Mouse (Mus musculus): ENCODE measurements around the gene Kif28. TPM values are rescaled to one million over a fixed set of nuclear protein-coding genes. Genes with fewer than 3 reads are reported as not detected.
"Not testable (repeated sequence)": the region's sequence is repeated elsewhere in the genome, so short reads cannot be mapped to it uniquely, and the experiment has no call there.

Kif28 gene
- polyA plus RNA-seq, 2 experiments from 2014 or later: not detected

DNA sequence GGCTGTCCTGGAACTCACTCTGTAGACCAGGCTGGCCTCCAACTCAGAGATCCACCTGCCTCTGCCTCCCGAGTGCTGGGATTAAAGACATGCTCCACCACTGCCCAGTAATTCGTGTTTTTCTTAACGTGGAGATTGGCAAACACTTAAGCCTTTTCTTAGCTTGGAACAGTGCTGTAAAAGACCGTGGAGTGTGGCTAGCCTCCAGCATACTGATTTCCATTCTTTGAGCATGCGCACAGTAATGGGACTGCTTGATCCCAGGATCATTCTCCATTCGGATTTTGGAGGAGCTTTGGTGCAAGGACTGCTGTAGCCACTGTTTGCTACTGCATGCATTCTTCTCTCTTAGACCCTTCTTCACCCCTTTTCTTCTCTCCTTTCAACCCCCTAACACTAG is 55.6 kb downstream of the Kif28 start:
- ATAC-seq: no peak

- no peak for ATAC-seq
Observed at GRCm38 (mm10) chr1:179688914-179689313, 56.2 kb downstream of the Kif28 start.

DNA sequence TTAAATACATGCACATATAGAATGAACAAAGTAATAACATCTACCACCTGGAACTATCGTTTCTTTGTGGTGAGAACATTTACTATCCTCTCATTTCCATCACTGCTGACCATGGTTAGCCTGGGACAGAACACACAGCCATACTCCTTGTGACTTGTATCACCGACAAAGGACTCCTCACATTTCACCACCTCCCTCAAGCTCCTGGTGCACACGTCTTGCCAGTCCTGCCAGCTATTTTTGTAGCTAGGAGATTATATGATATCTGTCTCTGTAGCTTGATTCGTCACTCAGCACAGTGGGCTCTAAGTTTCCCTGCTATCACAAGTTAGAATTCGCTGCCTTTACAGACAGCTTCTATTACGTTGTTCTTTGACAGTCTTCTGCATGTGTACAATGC is 56.7 kb downstream of the Kif28 start:
- ATAC-seq: no peak

- no peak for ATAC-seq
Observed at GRCm38 (mm10) chr1:179687966-179688365, 57.1 kb downstream of the Kif28 start.

GRCm38 (mm10) chr1:179687305-179687704 is 57.8 kb downstream of the Kif28 start:
- no peak for ATAC-seq

GRCm38 (mm10) chr1:179686781-179687180 is 58.3 kb downstream of the Kif28 start:
- no peak for ATAC-seq

GRCm38 (mm10) chr1:179686348-179686747 is 58.7 kb downstream of the Kif28 start:
- no peak for ATAC-seq

DNA sequence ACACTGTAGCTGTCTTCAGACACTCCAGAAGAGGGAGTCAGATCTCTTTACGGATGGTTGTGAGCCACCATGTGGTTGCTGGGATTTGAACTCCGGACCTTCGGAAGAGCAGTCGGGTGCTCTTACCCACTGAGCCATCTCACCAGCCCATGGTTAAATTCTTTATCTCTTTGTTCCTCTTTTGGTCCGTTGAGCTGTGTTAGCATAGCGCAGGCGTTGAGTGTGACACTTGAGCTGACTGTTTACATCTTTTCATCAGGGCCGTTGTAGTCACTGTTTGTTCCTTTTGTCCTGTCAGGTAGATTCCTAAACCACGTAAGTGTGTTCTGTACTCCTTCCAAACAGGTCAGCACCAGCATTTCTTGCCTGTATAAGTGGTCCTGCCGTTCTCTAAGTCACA is 62.3 kb downstream of the Kif28 start:
- not testable (repeated sequence) for ATAC-seq

- no peak for ATAC-seq
Observed at GRCm38 (mm10) chr1:179679326-179679725, 65.7 kb downstream of the Kif28 start.

- ATAC-seq: no peak
Observed at GRCm38 (mm10) chr1:179677031-179677430, 68.0 kb downstream of the Kif28 start.

- ATAC-seq: no peak
Observed at GRCm38 (mm10) chr1:179674355-179674754, 70.7 kb downstream of the Kif28 start.

GRCm38 (mm10) chr1:179668836-179669537 is 76.1 kb downstream of the Kif28 start:
- no peak for ATAC-seq

DNA sequence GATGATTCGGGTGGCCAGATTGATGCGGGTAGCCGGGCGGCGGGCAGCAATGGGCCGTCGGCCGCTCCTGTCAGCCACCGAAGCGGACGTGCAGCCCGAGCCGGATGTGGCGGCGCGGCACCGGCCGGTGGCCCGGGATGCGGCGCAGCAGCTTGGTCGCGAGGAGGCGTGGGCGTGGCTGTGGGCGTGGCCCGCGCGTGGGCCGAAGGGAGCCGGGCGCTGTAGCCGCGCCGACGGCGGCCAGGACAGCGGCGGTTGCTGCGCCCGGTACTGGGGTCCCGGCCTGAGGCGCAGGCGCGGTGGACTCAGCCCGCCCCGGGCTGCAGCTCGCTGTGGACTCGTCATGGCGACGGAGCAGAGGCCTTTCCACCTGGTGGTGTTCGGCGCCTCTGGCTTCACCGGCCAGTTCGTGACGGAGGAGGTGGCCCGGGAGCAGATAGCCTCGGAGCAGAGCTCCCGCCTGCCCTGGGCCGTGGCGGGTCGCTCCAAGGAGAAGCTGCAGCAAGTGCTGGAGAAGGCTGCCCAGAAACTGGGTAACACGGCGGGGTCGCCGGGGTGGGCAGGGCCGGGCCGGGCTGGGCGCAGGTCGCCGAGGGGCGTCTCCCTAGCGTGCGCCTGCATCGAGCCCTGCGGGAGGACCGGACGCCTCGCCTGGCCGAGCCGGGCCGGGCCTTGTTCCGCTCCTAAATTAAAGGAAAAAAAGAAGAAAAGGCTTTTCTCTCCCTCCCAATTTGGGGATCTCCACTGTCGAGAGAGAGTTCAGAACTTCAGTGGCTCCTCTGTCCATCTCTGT is 76.9 kb downstream of the Kif28 start, which contains the start of gene Sccpdh:
Gene Sccpdh (plus strand): TSS at position 198 of the 793 bp plus-strand sequence.
- ATAC-seq: peak; percentile 78

DNA sequence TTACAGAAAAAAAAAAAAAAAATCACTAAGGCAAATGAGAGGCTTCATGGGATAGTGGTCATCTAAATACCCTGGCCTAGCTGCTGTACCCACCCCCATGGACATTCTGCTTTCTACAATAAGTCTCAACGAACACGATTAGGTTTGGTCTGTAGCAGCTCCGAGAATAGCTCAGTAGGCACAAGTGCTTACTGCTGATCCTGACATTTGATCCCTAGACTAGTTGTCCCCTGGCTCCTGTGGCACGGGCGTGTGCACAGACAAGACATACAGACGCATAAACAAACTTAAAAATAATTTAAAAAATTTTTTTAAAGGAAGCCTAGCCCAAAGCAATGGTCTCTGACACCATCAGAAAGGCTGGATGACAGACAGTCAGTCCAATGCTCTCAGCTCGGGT is 77.6 kb downstream of the Kif28 start:
- peak; percentile 10 for ATAC-seq

- no peak for ATAC-seq
Observed at GRCm38 (mm10) chr1:179666971-179667370, 78.1 kb downstream of the Kif28 start.

GRCm38 (mm10) chr1:179664309-179664930 is 80.7 kb downstream of the Kif28 start:
- ATAC-seq: no peak

GRCm38 (mm10) chr1:179663065-179663464 is 82.0 kb downstream of the Kif28 start:
- no peak for ATAC-seq

GRCm38 (mm10) chr1:179651224-179651623 is 93.8 kb downstream of the Kif28 start:
- ATAC-seq: no peak

- ATAC-seq: no peak
Observed at GRCm38 (mm10) chr1:179650284-179650683, 94.8 kb downstream of the Kif28 start.

- no peak for ATAC-seq
Observed at GRCm38 (mm10) chr1:179649324-179649723, 95.7 kb downstream of the Kif28 start.

GRCm38 (mm10) chr1:179648678-179649077 is 96.4 kb downstream of the Kif28 start:
- not testable (repeated sequence) for ATAC-seq

DNA sequence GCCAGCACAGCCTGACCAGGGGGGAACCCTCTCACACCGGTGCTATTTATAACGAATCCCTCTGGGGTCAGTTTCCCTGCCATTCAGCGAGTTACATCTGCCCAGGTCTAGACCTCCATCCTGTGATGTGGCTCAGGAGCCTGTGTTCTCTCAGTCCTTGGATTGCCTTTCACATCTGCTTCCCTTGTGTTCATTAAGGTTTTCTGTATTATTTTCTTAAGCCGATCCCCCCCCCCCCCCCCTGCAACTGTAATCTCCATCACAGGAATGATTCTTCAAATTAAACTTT is 99.1 kb downstream of the Kif28 start:
- ATAC-seq: peak; percentile 37

Data from CD4-positive, CD25-positive, alpha-beta regulatory T cell, adult 4 months (primary cell).